Mouse (Mus musculus) brain, embryonic 18.5 days (tissue): ENCODE measurements around the gene Calcoco2.

Source experiments
- DNase-seq: peaks from one replicate; pipeline ENCODE4 v3.0.0-alpha.2; 2012; ENCODE audit warnings: low read depth, low spot score

The Calcoco2 gene

GRCm38 (mm10) chr11:96080736-96081135 lies 31.0 kb downstream of the Calcoco2 start:
- no peak for DNase-seq

- no peak for DNase-seq
Observed at GRCm38 (mm10) chr11:96076221-96077105, 35.3 kb downstream of the Calcoco2 start.

GRCm38 (mm10) chr11:96075509-96076220 lies 36.1 kb downstream of the Calcoco2 start, which contains the start of gene Atp5g1:
Gene Atp5g1 (minus strand): TSS chr11:96075670.
- peak; percentile 100 for DNase-seq

- no peak for DNase-seq
Observed at GRCm38 (mm10) chr11:96075177-96075508, 36.6 kb downstream of the Calcoco2 start.

GRCm38 (mm10) chr11:96074351-96075176 lies 37.2 kb downstream of the Calcoco2 start:
- DNase-seq, result no peak

- DNase-seq, result no peak
Observed at GRCm38 (mm10) chr11:96073295-96073993, 38.3 kb downstream of the Calcoco2 start.

GRCm38 (mm10) chr11:96071013-96071412 lies 40.8 kb downstream of the Calcoco2 start:
- no peak for DNase-seq

GRCm38 (mm10) chr11:96070353-96070752 lies 41.4 kb downstream of the Calcoco2 start:
- DNase-seq, result no peak

GRCm38 (mm10) chr11:96068231-96068630 lies 43.5 kb downstream of the Calcoco2 start:
- no peak for DNase-seq

- peak; percentile 88 for DNase-seq
Observed at GRCm38 (mm10) chr11:96065215-96065911, 46.4 kb downstream of the Calcoco2 start, which contains the start of gene Ube2z. Gene Ube2z (minus strand): TSS chr11:96065388.

- DNase-seq, result no peak
Observed at GRCm38 (mm10) chr11:96064521-96065214, 47.1 kb downstream of the Calcoco2 start.

- DNase-seq, result no peak
Observed at GRCm38 (mm10) chr11:96058309-96058708, 53.5 kb downstream of the Calcoco2 start.

GRCm38 (mm10) chr11:96050854-96051253 lies 60.9 kb downstream of the Calcoco2 start:
- no peak for DNase-seq

- DNase-seq, result no peak
Observed at GRCm38 (mm10) chr11:96049939-96050338, 61.8 kb downstream of the Calcoco2 start.
